Mouse (Mus musculus) skeletal muscle tissue, adult 2 months (tissue): Measurements from ENCODE around the gene Phf21b.
"Not testable (repeated sequence)": the region's sequence is repeated elsewhere in the genome, so short reads cannot be mapped to it uniquely, and the experiment has no call there.

Source experiments
- DNase-seq: peaks from one replicate; pipeline ENCODE4 v3.0.0-alpha.2; 2012; ENCODE audit warnings: low read depth, low spot score

Gene Phf21b

DNA sequence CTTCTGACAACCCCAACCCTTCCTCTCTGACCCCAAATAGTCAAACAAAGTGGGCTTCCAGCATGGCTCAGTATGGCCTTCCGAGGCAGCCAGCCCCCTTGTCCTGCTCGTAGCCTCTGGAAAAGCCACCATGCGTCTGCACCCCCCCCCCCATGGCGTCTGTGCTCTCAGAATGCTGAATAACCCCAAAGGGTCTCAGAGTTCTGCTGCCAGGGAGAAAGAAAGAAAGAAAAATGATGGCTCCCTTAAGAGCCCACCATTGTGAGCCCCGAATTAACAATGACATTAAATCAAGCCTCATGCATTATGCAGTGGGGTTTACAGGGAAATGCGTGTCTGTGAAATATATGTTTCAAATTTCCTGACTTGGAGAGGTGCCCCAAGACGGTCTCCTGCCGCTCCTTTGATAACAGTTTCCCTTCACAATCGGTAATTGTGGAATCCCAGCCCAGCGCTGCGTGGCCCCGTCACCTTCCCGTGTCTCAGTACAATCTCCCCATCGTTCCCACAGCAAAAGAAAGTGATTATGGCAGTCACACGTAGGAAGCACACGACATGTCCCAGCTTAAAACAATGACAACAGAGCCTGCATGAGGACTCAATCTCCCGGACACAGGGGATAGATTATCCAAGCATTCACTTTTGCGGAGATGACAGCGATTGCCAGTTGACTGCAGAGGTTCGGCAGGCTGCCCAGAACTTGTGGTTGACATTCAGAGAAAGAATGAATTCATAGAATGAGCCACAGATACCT lies 80.3 kb downstream of the Phf21b start:
- no peak for DNase-seq

- DNase-seq, result no peak
Measured at GRCm38 (mm10) chr15:84772191-84773111, 83.4 kb downstream of the Phf21b start.

DNA sequence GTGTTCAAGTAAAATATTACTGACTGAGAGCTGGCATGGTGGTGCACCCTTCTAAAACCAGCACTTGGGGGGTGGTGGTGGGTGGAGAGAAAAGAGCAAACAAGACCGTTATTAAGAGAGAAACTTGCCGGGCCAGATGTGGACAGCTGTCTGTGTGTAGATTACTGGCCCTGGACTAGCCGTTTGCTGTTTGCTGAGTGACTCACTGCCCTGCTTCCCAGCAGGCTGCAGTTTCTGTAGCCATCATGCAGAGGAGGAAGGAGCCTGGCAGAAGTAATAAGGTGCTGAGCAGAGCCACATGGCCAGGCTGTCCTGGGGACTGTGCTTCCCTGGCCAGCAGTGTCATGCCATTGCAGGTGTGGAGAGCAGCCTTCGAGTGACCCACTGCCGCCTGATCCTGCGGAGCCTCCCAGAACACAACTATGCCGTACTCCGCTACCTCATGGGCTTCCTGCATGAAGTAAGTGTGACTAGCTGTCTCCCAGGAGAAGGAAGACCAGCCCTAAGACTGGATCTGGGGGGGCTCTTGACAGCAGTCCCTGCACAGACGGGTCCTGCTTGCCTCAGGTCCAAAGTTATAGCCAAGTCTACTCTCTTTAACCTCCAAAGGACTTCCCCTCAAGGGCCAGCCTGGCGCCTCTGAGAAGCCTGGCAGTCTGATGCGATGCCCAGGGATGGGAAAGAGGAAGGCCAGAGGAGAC lies 86.1 kb downstream of the Phf21b start:
- DNase-seq, result no peak

- DNase-seq, result not testable (repeated sequence)
Measured at GRCm38 (mm10) chr15:84768531-84768930, 87.3 kb downstream of the Phf21b start.

DNA sequence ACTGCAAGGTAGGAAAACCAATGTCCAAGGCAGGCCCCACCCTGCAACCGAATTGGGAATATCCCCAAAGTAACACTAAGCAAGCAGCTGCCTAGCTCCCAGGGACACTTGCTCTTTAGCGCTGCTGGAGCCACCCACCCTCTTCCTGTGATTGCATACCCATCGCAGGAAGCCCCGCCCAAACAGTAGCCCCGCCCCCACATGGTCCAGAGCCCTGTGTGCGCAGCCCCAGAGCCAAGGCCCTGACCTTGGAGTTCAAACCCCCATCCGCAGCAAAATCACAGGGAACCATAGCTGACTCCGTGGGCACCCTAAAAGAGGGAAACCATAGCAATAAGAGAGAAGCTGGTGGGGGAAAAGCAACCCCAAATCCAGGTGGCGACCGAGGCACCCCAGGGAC lies 89.2 kb downstream of the Phf21b start:
- DNase-seq, result no peak

DNA sequence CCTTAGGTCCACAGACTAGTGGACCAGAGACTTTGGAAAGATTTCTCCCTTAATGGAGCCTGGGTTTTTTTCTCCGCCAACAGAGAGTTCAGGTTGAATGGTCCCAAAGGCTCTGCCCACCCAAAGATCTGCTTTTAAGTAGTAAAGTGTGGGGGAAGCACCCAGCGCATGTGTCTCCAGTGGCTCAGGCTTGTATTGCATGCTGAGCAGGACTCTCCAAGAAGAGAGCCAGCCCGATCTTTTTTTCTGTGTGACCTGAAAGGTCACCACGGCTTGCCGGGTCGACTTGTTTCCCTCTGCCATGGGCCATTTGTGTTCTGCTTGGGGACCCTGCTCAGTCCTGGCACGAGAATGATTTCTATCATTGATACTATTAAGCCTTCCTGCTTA lies 92.4 kb downstream of the Phf21b start:
- DNase-seq, result no peak

GRCm38 (mm10) chr15:84762712-84763422 lies 93.0 kb downstream of the Phf21b start:
- no peak for DNase-seq

GRCm38 (mm10) chr15:84758493-84758892 lies 97.4 kb downstream of the Phf21b start:
- no peak for DNase-seq

DNA sequence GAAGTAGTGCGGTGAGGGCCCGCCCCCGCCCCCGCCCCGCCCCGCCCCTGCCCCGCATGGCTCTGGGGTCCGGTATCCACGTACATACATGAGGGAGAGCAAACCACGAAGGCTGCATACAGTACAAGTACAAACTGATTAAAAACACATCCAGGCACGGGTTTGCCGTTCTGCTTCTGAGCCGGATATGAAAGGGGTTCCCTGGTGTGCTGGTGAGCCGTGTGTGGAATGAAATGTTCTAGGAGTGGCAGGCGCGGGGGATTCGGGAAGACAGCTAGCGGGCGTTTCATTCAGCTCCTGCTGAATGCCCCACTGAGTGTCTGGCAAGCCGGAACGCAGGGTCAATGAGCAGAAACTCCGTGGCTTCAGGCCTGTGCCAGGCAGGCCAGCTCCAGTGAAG lies 99.4 kb downstream of the Phf21b start:
- no peak for DNase-seq

GRCm38 (mm10) chr15:84754987-84755386 lies 100.9 kb downstream of the Phf21b start:
- peak; percentile 14 for DNase-seq

DNA sequence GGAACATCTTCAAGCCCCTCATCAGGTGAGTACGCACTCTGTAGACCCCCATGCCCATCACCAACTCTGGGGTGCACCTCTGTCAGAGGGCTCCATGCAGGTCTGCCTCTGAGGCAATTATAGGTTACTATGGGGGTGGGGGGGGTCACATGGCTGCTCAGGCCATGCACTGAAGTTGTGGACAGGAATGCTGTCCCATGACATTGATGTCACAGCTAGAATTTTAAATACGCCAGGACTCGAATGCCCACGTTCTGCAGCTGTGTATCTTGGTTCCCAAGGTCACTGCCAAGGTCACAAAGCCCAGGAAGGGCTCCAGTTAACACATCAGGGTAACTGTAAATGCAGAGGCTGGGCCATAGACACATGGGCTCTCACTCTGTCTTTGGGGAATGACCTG lies 110.0 kb downstream of the Phf21b start:
- DNase-seq, result no peak

DNA sequence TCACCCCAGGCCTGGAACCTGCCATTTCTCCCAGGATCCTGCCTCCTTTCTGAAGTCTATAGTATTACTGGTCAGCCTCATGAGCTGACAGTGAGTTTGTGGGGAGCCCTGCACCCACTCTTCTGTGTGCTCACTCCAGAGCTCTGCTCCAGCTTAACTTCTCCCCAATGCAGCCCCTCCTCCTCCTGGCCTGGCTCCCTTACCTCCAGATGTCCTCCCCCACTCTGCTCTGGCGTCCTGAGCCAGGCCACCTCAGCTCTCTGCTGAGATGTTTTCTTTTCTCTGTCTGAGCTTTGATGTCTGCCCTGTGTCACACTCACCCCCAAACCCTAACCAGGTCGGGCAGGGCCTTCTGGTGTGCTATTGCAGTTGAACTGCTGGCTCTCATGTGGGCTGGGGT lies 111.5 kb downstream of the Phf21b start:
- DNase-seq, result no peak

DNA sequence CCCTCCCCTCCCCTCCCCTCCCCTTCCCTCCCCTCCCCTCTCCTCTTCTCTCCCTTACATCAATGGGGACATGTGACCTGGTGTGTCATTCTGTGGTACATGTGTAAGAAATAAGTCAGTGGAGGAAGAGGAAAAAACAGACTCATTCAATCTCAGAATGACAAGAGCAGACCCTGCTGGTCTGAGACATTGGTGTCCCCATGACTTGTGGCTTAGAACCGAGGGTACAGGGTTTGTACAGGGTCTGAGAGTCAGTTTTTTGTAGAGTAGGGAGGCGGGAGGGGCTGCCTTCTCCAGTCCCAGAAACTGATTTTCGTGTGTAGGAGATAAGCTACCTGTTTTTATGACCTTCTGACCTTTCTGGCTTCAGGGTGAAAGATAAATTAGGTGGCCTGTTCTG lies 112.5 kb downstream of the Phf21b start:
- no peak for DNase-seq

DNA sequence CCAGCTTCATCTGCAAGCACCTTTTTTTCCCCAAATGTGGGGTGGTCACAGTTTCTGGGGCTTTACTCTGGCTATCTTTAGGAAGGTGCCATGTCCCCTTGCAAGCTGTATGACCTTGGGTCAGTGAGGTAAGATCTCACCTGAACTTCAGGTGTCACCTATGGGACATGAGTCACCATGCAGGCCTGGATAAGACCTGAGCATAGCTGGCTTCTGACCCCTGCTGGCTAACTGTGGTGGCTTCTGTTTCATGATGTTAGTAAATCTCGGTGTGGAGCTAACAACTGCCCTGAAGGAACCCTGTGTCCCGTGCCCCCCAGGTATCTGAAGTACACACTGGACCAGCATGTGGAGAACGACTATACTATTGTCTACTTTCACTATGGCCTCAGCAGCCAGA lies 114.3 kb downstream of the Phf21b start:
- no peak for DNase-seq

DNA sequence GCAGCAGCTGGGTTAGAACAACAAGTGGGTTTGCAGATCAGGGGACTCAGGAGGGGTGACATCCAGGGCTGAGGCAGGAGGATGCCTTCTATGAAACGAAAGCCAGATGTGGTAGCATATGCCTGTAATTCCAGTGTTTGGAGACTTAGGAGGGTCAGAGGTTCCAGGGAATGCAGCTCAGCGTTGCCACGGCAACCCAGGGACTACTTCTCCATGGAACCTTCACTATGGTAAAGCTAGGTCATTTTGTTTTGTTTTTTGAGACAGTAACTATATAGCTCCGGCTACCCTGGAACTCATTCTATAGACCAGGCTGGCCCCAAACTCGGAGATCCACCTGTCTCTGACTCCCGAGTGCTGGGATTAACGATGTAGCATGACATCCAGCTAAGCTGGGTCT lies 117.6 kb downstream of the Phf21b start:
- DNase-seq, result no peak

GRCm38 (mm10) chr15:84736994-84737346 lies 118.9 kb downstream of the Phf21b start:
- no peak for DNase-seq

GRCm38 (mm10) chr15:84736346-84736993 lies 119.4 kb downstream of the Phf21b start:
- DNase-seq, result no peak
